Mouse (Mus musculus) E14TG2a.4 (cell line): ENCODE measurements around the gene Akap2.

Experiments used
- H3K27me3 ChIP-seq: 2 replicates; pipeline ENCODE4 v1.6.1; 2014; ENCODE audit warnings: low read length, control low read depth; ENCODE audit not compliant: insufficient read depth
- H3K36me3 ChIP-seq: 2 replicates; pipeline ENCODE4 v1.6.1; 2014; ENCODE audit warnings: low read length, control low read depth; ENCODE audit not compliant: insufficient read depth
- H3K4me1 ChIP-seq: replicated peaks from 2 replicates; pipeline ENCODE4 v1.6.1; 2014; ENCODE audit warnings: low read depth, low read length, control low read depth
- H3K4me3 ChIP-seq: replicated peaks from 2 replicates; pipeline ENCODE4 v1.5.1; 2014; ENCODE audit warnings: mild to moderate bottlenecking, low read length
- H3K9me3 ChIP-seq: 2 replicates; pipeline ENCODE4 v1.6.1; 2014; ENCODE audit warnings: low read length, control low read depth
- CTCF ChIP-seq: conservative IDR thresholded peaks from 2 replicates; pipeline ENCODE4 v1.5.1; 2014; ENCODE audit warnings: low read length
- NANOG ChIP-seq: IDR thresholded peaks from 2 replicates; pipeline ENCODE4 v1.6.1; 2014; ENCODE audit warnings: borderline replicate concordance, low read length, mixed read lengths
- POU5F1 ChIP-seq: IDR thresholded peaks from 2 replicates; pipeline ENCODE4 v1.6.1; 2014; ENCODE audit warnings: low read length, borderline replicate concordance

Gene Akap2

DNA sequence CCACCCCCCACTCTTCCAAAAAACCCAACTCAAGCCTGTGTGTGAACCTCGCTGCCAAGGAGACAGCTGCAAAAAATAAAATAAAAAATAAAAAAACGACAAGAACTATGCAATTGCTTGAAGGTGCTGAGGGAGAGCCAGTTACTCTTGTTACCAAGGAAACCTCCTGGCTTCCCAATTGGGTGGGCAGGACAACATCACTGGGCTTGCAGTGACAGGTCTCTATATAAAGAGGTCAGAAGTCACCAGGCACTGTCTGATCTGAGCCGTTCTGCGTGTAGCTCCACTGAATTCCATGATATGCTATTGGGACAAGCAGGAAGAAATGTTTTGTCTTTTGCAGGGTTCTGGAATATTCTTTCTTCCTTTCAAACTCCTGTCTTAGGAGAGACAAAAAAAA lies 722 bp upstream of the Akap2 start:
- TF ChIP-seq NANOG (no peak), POU5F1 (no peak), CTCF (no peak)
- H3K4me3 ChIP-seq: no peak overlapping the region
- no peaks in the 10 kb centered on the region for H3K27me3 ChIP-seq
- H3K4me1 ChIP-seq: peaks cover 21% of the 10 kb centered on the region
- H3K36me3 ChIP-seq: no peaks in the 10 kb centered on the region
- 0 out of 2 replicates have a peak, but pooled peaks cover 7% of the 10 kb centered on the region for H3K9me3 ChIP-seq

DNA sequence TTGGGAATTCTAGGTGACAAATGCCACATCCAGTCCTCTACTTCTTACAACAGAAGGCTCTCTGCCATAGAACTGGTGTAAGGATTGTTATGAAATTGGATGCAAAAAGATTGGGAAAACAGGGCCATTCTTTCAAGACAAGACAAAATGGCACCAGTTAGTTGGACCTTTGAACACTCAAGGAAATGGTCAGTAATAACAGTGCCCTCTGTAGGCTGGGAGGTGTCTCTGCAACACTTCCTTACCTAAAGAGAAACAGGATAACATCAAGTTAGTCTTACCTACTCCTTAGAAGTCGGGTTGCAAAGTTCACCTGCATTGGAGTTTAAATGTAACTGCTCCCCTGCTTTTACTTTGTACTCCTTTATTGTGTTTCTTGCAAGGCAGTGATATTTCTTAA lies 1.9 kb downstream of the Akap2 start:
- TF ChIP-seq CTCF (peak; percentile 55), POU5F1 (no peak)
- H3K36me3 ChIP-seq: no peaks in the 10 kb centered on the region
- H3K9me3 ChIP-seq: 0 out of 2 replicates have a peak, but pooled peaks cover 7% of the 10 kb centered on the region
- H3K4me1 ChIP-seq: peaks cover 20% of the 10 kb centered on the region
- no peak overlapping the region for H3K4me3 ChIP-seq
- H3K27me3 ChIP-seq: no peaks in the 10 kb centered on the region

DNA sequence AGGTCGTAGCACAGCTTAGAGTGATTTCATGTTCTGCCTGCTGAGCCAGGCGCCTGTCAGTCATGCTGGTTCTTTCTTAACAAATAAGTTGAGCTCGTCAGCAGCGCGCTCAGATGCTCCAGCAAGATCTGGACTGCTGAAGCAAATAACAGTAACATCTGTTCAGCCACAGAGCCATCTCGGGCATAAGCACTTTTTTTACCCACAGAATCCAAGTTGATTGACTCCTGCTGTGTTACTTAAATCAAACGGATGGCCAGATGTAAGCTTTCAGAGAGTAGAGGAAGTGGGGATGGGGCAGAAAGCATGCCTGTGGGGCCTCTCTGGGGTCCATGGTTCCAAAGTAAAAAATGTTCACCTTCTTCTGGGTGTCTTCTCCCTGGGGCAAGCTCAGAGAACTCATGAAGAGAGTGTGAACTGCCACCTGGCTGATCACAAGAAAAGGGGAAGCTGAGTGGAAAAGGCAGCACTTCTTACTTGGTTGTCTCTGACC lies 3.5 kb downstream of the Akap2 start:
- Histone ChIP-seq H3K36me3 (no peaks in the 10 kb centered on the region), H3K4me1 (peaks cover 20% of the 10 kb centered on the region), H3K27me3 (no peaks in the 10 kb centered on the region), H3K4me3 (no peak overlapping the region), H3K9me3 (0 out of 2 replicates have a peak, but pooled peaks cover 7% of the 10 kb centered on the region)
- TF ChIP-seq CTCF (no peak), NANOG (no peak), POU5F1 (no peak)

DNA sequence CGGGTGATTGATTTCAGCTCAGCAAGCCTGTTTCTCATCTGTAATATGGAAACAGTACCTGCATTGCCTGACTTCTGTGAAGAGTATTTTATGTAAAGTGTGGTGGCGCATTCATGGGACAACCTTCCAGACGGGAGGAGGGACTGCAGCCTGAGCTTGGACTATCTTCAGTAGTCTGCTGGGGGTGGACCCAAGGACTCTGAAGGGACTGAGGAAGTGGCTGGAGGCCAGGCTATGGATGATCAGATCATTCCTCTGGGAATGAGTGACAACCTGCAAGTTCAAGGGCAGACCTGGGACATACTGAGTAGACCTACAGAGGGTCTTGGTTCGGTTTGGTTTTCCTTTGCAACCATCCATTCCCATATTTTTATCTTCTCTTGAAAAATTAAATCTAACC lies 4.8 kb downstream of the Akap2 start:
- no peak for TF ChIP-seq POU5F1
- TF ChIP-seq NANOG: no peak
- no peak for TF ChIP-seq CTCF
- Histone ChIP-seq H3K9me3 (0 out of 2 replicates have a peak, but pooled peaks cover 7% of the 10 kb centered on the region), H3K4me3 (no peak overlapping the region)

DNA sequence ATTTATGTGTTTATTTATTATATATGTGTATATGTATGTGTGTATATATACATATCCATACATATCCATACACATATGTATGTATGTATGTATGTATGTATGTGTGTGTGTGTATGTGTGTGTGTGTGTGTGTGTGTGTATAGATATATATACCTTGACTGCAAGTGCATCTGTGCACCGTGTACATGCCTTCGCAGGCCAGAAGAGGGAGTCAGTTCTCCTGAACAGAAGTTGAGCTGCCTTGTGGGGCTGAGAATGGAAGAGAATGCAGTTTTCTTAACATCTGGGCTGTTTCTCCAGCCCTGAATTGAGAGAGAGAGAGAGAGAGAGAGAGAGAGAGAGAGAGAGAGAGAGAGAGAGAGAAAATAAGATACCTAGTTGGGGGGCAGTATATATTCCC lies 6.2 kb downstream of the Akap2 start:
- 0 out of 2 replicates have a peak, but pooled peaks cover 5% of the 10 kb centered on the region for H3K9me3 ChIP-seq
- TF ChIP-seq POU5F1 (no peak), NANOG (no peak), CTCF (no peak; the same call in 1 of the 2 replicates)
- H3K4me3 ChIP-seq: no peak overlapping the region
- no peaks in the 10 kb centered on the region for H3K36me3 ChIP-seq
- H3K4me1 ChIP-seq: peaks cover 18% of the 10 kb centered on the region
- no peaks in the 10 kb centered on the region for H3K27me3 ChIP-seq

More for the DNA sequence above, 4.8 kb downstream of the Akap2 start:
- Histone ChIP-seq H3K36me3 (no peaks in the 10 kb centered on the region), H3K4me1 (peaks cover 20% of the 10 kb centered on the region), H3K27me3 (no peaks in the 10 kb centered on the region)

DNA sequence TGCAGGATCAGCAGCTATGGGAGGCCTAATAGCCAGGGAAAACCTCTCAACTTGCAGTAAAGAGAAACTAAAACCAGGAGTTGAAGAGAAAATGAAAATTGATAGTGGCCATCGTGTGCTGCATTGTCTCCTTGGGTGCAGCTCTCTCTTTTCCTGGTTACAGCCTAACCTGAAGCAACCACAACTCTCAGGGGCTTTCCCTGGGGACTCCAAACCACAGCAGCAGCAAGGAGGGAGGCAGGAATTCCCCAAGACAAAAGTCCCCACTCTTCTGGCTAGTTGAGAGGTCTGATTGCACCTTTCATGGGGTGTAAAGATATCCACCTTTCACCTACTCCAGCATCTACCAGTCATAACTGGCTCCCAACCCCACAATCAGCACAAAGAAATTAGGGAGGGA lies 8.1 kb downstream of the Akap2 start:
- no peaks in the 10 kb centered on the region for H3K36me3 ChIP-seq
- H3K4me3 ChIP-seq: no peak overlapping the region
- H3K27me3 ChIP-seq: no peaks in the 10 kb centered on the region
- H3K9me3 ChIP-seq: no peaks in the 10 kb centered on the region
- peaks cover 15% of the 10 kb centered on the region for H3K4me1 ChIP-seq
- TF ChIP-seq CTCF (no peak), NANOG (no peak), POU5F1 (no peak)

DNA sequence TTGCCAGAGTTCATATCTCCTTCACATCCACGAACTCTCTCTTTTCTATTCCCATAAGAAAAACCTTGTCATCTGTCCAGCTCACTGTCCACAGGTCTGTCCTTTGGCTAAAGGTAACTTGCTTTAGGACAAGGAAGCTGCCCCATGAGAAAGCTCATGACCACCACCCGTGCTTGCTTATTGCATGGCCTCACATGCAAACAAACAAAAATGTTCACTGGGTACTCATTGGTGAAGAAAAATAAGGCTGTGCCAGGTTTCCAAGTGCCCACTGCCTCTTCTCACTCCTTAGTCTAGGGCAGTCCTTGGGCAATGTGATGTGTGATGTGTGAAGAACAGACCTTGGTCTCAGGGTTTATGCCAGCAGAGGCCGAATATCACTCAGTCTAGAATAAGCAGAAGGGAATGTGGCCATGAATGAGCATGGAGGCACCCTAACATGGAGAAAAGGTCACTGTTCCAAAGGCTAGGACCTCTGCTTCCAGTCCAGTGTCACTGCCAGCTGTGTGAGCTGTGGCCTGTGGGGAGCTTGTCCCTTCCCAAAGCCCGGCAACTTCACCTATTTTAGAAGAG lies 11.2 kb downstream of the Akap2 start:
- Histone ChIP-seq H3K27me3 (no peaks in the 10 kb centered on the region), H3K4me3 (no peak overlapping the region), H3K9me3 (no peaks in the 10 kb centered on the region), H3K4me1 (no peaks in the 10 kb centered on the region), H3K36me3 (no peaks in the 10 kb centered on the region)
- TF ChIP-seq NANOG (no peak), POU5F1 (no peak), CTCF (no peak)

DNA sequence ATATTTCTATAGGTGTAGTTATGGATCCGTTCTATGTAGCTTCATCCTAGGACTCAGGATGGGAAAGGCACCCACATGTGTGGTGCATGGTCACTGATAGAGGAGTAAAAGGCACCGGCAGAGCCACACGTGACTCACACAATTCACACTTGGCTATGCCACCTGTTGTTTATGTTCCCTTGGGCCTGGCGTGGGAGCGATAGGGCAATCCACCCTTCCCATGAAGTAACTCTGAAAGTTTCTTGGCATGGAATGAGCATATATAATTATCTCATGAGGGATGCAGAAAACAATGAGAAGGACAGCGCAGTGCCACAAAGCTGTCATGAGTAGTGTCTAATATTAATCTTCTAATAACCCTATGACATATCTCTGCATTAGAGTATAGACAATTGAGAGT lies 12.6 kb downstream of the Akap2 start:
- Histone ChIP-seq H3K9me3 (no peaks in the 10 kb centered on the region), H3K4me3 (no peak overlapping the region), H3K27me3 (no peaks in the 10 kb centered on the region), H3K4me1 (no peaks in the 10 kb centered on the region), H3K36me3 (no peaks in the 10 kb centered on the region)
- no peak for TF ChIP-seq CTCF
- TF ChIP-seq POU5F1: no peak
- TF ChIP-seq NANOG: no peak
